Mouse (Mus musculus): ENCODE data around the gene AF366264. TPM values are rescaled to one million over a fixed set of nuclear protein-coding genes. Genes with fewer than 3 reads are reported as not detected.
"Not testable (repeated sequence)": the region's sequence is repeated elsewhere in the genome, so short reads cannot be mapped to it uniquely, and the experiment has no call there.

The AF366264 gene
- not detected in 2 replicates for polyA plus RNA-seq (2015; fragmentation: Nextera tagmentation; extraction: Ambion mirVana)

GRCm38 (mm10) chr8:13838289-13838688 is at the start of gene AF366264:
Gene AF366264 (minus strand): TSS chr8:13838389.
- not testable (repeated sequence) for H3K27me3 ChIP-seq (replicated peaks; ENCODE audit: control insufficient read depth, insufficient read depth, low read length); H3K36me3 ChIP-seq (ENCODE audit: control insufficient read depth, insufficient read depth); H3K4me3 ChIP-seq (replicated peaks; ENCODE audit: low read length); H3K4me2 ChIP-seq (ENCODE audit: low read length); H3K27ac ChIP-seq (ENCODE audit: low read length); ATAC-seq; H3K4me1 ChIP-seq (replicated peaks; ENCODE audit: control insufficient read depth, insufficient read depth, low read length); H3K9me3 ChIP-seq (ENCODE audit: control insufficient read depth, low read length); H3K9ac ChIP-seq (replicated peaks; ENCODE audit: low read depth, low read length)
- 89% methylated on average over 5 of the region's 5 CpGs for WGBS

- H3K27me3 ChIP-seq (replicated peaks; ENCODE audit: control insufficient read depth, insufficient read depth, low read length); H3K4me3 ChIP-seq (replicated peaks; ENCODE audit: low read length); H3K36me3 ChIP-seq (ENCODE audit: control insufficient read depth, insufficient read depth); H3K4me2 ChIP-seq (ENCODE audit: low read length); H3K9me3 ChIP-seq (ENCODE audit: control insufficient read depth, low read length); H3K9ac ChIP-seq (replicated peaks; ENCODE audit: low read depth, low read length); ATAC-seq; H3K27ac ChIP-seq (ENCODE audit: low read length); H3K4me1 ChIP-seq (replicated peaks; ENCODE audit: control insufficient read depth, insufficient read depth, low read length): not testable (repeated sequence)
- WGBS: 67% methylated on average over 1 of the region's 1 CpGs
These were observed 5.1 kb upstream of the AF366264 start for GRCm38 (mm10) chr8:13843286-13843685.

- no peaks in the 10 kb centered on the region for H3K9me3 ChIP-seq (ENCODE audit: control insufficient read depth, low read length)
- 78% methylated on average over 7 of the region's 7 CpGs for WGBS
- no peak overlapping the region for H3K9ac ChIP-seq (replicated peaks; ENCODE audit: low read depth, low read length)
- no peaks in the 10 kb centered on the region for H3K36me3 ChIP-seq (ENCODE audit: control insufficient read depth, insufficient read depth)
- H3K27ac ChIP-seq (ENCODE audit: low read length): no peak overlapping the region
- no peak for ATAC-seq
- H3K4me3 ChIP-seq (replicated peaks; ENCODE audit: low read length): no peak overlapping the region
- no peak overlapping the region for H3K4me2 ChIP-seq (ENCODE audit: low read length)
- 0 out of 2 replicates have a peak, but pooled peaks cover 3% of the 10 kb centered on the region for H3K4me1 ChIP-seq (replicated peaks; ENCODE audit: control insufficient read depth, insufficient read depth, low read length)
- H3K27me3 ChIP-seq (replicated peaks; ENCODE audit: control insufficient read depth, insufficient read depth, low read length): no peaks in the 10 kb centered on the region
These were observed 9.5 kb downstream of the AF366264 start for GRCm38 (mm10) chr8:13828598-13829172.

DNA sequence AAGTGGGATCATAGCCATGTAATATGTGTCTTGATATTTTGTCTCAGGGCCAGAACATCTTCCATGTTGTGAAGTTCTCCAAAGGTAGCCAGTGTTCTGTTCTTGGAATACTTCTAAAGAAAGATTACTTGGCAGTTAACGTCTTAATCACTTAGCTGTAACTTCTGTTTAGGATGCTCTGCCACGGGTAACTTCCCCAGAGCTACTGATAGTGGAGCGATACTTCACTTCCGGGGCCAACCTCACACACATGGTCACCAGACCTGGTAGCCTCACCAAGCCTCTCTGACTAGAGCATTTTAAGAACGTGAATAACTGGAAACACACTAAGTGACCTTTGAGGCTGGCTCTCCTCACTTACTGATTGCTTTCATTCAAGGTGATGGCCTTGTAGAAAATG is 38.6 kb downstream of the AF366264 start:
- H3K27me3 ChIP-seq (replicated peaks; ENCODE audit: control insufficient read depth, insufficient read depth, low read length): no peaks in the 10 kb centered on the region
- H3K9me3 ChIP-seq (ENCODE audit: control insufficient read depth, low read length): no peaks in the 10 kb centered on the region
- H3K4me2 ChIP-seq (ENCODE audit: low read length): no peak overlapping the region
- no peak overlapping the region for H3K4me3 ChIP-seq (replicated peaks; ENCODE audit: low read length)
- no peak for ATAC-seq
- no peak overlapping the region for H3K27ac ChIP-seq (ENCODE audit: low read length)
- H3K9ac ChIP-seq (replicated peaks; ENCODE audit: low read depth, low read length): no peak overlapping the region
- H3K36me3 ChIP-seq (ENCODE audit: control insufficient read depth, insufficient read depth): peaks cover 14% of the 10 kb centered on the region
- no peaks in the 10 kb centered on the region for H3K4me1 ChIP-seq (replicated peaks; ENCODE audit: control insufficient read depth, insufficient read depth, low read length)
- 92% methylated on average over 5 of the region's 5 CpGs for WGBS

- Histone ChIP-seq H3K4me1 (replicated peaks; ENCODE audit: control insufficient read depth, insufficient read depth, low read length) (no peaks in the 10 kb centered on the region), H3K9ac (replicated peaks; ENCODE audit: low read depth, low read length) (no peak overlapping the region), H3K4me2 (ENCODE audit: low read length) (no peak overlapping the region), H3K9me3 (ENCODE audit: control insufficient read depth, low read length) (no peaks in the 10 kb centered on the region), H3K27ac (ENCODE audit: low read length) (no peak overlapping the region), H3K27me3 (replicated peaks; ENCODE audit: control insufficient read depth, insufficient read depth, low read length) (no peaks in the 10 kb centered on the region), H3K4me3 (replicated peaks; ENCODE audit: low read length) (no peak overlapping the region), H3K36me3 (ENCODE audit: control insufficient read depth, insufficient read depth) (peaks cover 14% of the 10 kb centered on the region)
- no peak for ATAC-seq
- WGBS: 95% methylated on average over 5 of the region's 5 CpGs
These were observed 40.5 kb downstream of the AF366264 start for GRCm38 (mm10) chr8:13797676-13798075.

DNA sequence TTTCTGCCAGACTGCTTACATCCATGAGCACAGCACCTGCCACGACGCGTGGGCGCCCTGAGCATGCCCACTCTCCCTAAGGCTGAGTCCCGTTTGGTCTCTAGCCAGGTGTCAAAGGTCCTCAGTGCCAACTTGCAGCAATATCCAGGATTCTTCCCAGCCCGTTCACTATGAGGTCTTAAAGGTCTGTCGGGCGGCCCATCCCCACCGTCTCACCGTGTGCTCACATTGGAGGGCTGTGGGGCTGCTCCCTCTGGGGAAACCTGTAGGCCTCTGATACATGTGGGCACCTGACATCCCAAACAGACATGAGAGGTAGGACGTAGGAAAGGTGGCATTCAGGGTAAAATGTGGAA is 44.5 kb downstream of the AF366264 start:
- WGBS: 94% methylated on average over 11 of the region's 11 CpGs
- Histone ChIP-seq H3K4me2 (ENCODE audit: low read length) (no peak overlapping the region), H3K27me3 (replicated peaks; ENCODE audit: control insufficient read depth, insufficient read depth, low read length) (no peaks in the 10 kb centered on the region), H3K36me3 (ENCODE audit: control insufficient read depth, insufficient read depth) (peaks cover 18% of the 10 kb centered on the region), H3K9me3 (ENCODE audit: control insufficient read depth, low read length) (no peaks in the 10 kb centered on the region), H3K27ac (ENCODE audit: low read length) (no peak overlapping the region), H3K9ac (replicated peaks; ENCODE audit: low read depth, low read length) (no peak overlapping the region), H3K4me1 (replicated peaks; ENCODE audit: control insufficient read depth, insufficient read depth, low read length) (no peaks in the 10 kb centered on the region), H3K4me3 (replicated peaks; ENCODE audit: low read length) (no peak overlapping the region)
- ATAC-seq: no peak

GRCm38 (mm10) chr8:13793097-13793745 is 45.0 kb downstream of the AF366264 start:
- Histone ChIP-seq H3K9me3 (ENCODE audit: control insufficient read depth, low read length) (no peaks in the 10 kb centered on the region), H3K9ac (replicated peaks; ENCODE audit: low read depth, low read length) (no peak overlapping the region), H3K27me3 (replicated peaks; ENCODE audit: control insufficient read depth, insufficient read depth, low read length) (no peaks in the 10 kb centered on the region), H3K4me3 (replicated peaks; ENCODE audit: low read length) (no peak overlapping the region), H3K36me3 (ENCODE audit: control insufficient read depth, insufficient read depth) (peaks cover 14% of the 10 kb centered on the region), H3K27ac (ENCODE audit: low read length) (no peak overlapping the region), H3K4me2 (ENCODE audit: low read length) (no peak overlapping the region), H3K4me1 (replicated peaks; ENCODE audit: control insufficient read depth, insufficient read depth, low read length) (no peaks in the 10 kb centered on the region)
- WGBS: 95% methylated on average over 8 of the region's 8 CpGs
- ATAC-seq: no peak

DNA sequence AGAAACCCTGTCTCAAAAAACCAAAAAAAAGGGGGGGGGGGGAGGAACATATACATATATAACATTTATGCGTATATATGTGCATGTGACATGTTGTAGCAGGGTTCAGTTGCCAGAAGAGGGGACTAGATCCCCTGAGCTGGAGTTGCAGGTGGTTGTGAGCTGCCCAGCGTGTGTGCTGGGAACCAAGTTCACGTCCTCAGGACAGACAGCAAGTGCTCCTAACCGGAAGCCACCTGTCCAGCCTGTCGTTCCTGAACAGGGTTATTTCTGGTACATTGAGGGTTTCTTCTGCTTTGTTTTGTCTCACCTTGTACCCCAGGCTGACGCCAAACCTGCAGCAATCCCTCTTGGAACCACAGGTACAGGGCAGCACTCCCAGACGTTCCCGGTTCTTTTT is 48.6 kb downstream of the AF366264 start:
- Histone ChIP-seq H3K4me3 (replicated peaks; ENCODE audit: low read length) (no peak overlapping the region), H3K36me3 (ENCODE audit: control insufficient read depth, insufficient read depth) (peaks cover 4% of the 10 kb centered on the region; the same call in 1 of the 2 replicates), H3K27ac (ENCODE audit: low read length) (no peak overlapping the region), H3K9ac (replicated peaks; ENCODE audit: low read depth, low read length) (no peak overlapping the region), H3K9me3 (ENCODE audit: control insufficient read depth, low read length) (no peaks in the 10 kb centered on the region), H3K4me2 (ENCODE audit: low read length) (no peak overlapping the region), H3K4me1 (replicated peaks; ENCODE audit: control insufficient read depth, insufficient read depth, low read length) (peaks cover 10% of the 10 kb centered on the region), H3K27me3 (replicated peaks; ENCODE audit: control insufficient read depth, insufficient read depth, low read length) (no peaks in the 10 kb centered on the region)
- WGBS: 94% methylated on average over 8 of the region's 8 CpGs
- no peak for ATAC-seq

GRCm38 (mm10) chr8:13785764-13786299 is 52.4 kb downstream of the AF366264 start:
- Histone ChIP-seq H3K36me3 (ENCODE audit: control insufficient read depth, insufficient read depth) (peaks cover 2% of the 10 kb centered on the region), H3K4me2 (ENCODE audit: low read length) (peak overlapping the region; percentile 77), H3K4me1 (replicated peaks; ENCODE audit: control insufficient read depth, insufficient read depth, low read length) (peaks cover 12% of the 10 kb centered on the region), H3K9ac (replicated peaks; ENCODE audit: low read depth, low read length) (peak overlapping the region; percentile 84), H3K27me3 (replicated peaks; ENCODE audit: control insufficient read depth, insufficient read depth, low read length) (no peaks in the 10 kb centered on the region), H3K4me3 (replicated peaks; ENCODE audit: low read length) (peak overlapping the region; percentile 78), H3K27ac (ENCODE audit: low read length) (peak overlapping the region; percentile 94), H3K9me3 (ENCODE audit: control insufficient read depth, low read length) (no peaks in the 10 kb centered on the region)
- peak; percentile 95 for ATAC-seq
- under 1% methylated on average over 46 of the region's 47 CpGs for WGBS
